Mouse (Mus musculus): ENCODE data around the gene Gm44965. TPM values are rescaled to one million over a fixed set of nuclear protein-coding genes. Genes with fewer than 3 reads are reported as not detected.

The Gm44965 gene
- total RNA-seq (2023) = 2.7 TPM

DNA sequence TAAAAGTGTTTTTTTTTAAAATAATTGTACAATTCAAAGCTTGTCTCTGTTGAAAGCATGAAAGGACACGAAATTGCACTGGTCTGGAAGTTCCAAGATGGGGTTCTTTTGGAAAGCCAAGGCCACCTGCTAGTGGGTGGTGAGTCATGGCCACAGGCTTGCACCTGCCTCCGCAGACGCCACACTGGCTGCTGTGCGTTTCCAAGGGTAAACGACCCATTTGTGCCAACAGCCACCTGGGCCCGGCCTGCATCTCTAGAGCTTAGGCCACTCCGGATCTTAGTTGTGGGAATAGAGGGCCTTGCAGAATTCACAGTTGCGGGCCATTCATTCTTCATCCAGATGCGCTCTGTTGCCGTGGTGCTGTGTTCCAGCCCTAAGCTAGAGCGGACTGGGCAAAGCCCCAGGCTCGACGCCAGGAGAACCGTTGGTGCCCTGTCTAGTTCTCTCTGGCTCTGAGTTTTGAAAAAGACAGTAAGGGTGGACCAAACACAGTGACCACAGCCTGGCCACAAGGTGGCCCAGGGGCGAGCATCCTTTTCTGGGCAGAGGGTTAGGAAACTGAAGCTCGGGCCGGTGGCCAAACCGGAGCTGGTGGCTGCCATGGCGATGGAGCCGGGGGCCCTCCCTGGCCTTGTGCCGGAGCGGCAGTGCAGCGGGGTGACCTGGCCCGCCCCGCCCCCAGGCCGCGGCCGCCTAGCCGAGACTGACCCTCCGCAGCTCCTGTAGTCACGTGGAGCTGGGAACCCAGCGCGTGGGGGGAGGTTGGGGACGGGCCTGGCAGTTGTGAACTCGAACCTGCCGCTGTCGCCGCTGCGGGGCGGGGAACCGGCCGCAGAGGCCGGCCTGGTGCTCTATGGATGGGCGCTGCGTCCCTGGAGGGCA is at the start of gene Gm44965, which contains the start of gene Repin1:
TSS of gene Gm44965 (plus strand) at position 784 of the 885 bp plus-strand sequence.
TSS of gene Repin1 (plus strand) at position 726 of the 885 bp plus-strand sequence.

DNA sequence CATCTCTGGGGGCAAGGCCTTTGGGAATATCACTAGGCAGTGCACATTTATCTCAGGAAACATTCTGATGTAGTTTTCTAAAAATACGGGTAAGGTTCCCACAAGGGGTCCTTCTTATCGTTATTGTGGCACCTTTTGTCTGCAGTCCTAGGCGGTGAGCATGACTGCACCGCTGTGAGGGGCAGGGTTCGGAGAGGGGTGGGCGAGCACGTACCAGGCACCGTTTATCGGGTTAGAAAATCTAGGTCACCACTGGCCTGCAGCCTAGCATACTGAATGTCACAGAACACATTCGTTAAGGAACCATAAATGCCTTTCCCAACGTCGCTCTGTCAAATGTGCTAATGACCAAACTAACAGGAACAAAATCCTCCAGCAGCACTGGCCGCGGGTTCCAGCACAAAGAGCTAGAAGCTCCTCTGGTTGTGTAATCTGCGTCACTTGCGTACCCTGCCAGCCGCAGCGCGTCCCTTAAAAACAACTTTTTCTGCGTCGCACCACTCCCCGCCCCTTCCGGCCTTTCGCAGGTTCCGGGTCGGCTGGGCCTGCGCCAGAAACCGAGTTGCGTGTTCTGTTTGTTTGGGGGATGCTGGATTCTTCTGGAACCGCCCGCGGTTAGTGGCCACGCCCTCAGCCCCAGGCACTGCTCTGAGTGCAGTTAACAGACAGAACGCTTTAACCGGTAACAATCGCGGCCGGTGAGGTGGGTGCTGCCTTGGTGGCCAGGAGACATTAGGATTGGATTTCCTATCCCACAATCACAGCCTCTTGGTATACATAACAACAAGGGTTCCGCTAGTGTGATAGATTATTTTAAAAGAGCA is 39.2 kb upstream of the Gm44965 start, which contains the start of gene Lrrc61:
TSS of gene Lrrc61 (plus strand) at position 517 of the 824 bp plus-strand sequence.

DNA sequence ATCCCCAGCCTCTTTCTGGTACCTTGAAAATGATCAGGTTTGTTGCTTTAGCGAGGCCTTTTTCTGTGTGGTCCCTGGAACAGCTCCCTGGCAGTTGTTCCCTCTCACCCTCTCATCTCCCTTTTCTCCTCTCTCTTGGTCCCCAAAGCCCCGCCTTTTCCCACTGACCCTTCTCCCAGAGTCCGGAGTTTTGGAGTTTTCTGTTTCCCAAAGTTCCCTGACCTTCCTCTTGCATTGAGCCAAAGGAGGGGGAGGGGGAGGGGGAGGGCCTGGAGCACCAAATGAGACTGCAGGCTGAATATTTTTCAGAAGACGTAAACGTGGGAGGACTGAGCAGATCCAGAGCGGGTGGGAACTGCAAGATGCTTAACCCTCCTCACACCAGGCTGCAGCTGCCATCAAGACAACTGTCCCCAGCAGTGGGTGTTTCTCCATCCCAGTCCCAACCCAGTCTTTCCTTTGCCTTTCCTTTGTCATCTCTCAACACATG is 21.1 kb upstream of the Gm44965 start, which contains the start of gene Rarres2:
TSS of gene Rarres2 (minus strand) at position 218 of the 490 bp plus-strand sequence.

DNA sequence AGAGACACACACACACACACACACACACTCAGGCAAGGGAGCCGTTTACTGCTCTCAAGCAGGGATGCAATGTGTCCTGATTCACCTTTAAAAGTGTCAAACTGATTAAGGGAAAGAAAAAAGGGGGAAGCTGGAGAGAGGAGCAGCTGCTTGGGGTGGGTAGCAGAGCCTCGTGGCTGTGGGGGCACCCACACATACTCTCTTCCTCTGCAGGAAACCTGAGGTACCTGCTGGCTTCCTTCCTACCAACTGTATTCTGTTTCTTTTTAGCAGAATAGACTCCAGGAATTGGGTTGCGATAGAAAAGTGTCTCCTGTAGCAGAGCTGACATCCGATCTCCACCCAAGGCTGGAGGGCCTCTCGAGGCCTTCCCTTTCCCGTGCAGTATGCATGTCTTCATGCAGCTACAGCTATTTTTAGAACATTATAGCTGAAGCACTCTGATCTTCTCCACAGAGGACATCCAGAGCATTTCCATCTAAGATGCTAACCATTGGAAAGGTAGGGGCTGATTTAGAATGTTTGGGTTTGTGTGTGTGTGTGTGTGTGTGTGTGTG is 4.5 kb upstream of the Gm44965 start, which contains the start of gene Gm45021:
TSS of gene Gm45021 (plus strand) at position 417 of the 557 bp plus-strand sequence.

DNA sequence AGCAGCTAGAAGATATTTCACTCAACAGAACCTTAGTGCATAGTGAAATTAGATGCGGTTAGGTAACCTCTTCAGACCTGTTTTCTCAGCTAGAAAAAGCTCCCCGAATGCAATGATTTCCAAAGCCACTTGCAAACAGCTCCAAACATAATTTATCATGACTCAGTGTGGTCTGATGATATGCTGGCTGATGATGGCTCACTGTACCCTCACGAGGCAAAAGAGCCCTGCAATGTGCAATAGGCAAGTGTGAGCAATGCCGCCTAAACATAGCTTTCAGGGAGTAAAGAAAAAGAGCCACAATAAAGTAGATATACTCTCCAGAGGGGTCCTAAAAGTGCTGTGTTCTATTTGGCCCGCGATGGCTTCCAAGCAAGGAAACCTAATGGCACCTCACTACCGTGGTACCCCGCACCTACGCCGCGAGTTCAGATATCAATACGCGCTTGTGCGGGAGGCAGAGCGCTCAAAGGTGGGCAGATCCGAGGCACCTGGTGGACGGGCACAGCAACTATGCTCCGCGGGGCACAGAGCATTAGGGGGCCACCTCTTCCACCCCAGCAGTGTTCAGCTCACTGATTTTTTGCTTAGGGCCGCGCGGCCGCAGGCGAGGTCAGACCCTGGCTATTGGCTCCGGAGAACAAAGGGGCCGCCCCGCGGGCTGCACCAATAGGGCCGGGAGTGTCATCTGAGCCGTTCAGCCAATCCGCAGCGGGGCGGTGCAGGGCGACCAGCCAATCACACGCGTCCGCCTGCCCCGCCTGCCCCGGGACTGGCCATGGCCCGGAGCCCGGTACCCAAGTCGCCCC is 7.7 kb downstream of the Gm44965 start, which contains the start of gene Zfp775:
TSS of gene Zfp775 (plus strand) at position 793 of the 809 bp plus-strand sequence.

DNA sequence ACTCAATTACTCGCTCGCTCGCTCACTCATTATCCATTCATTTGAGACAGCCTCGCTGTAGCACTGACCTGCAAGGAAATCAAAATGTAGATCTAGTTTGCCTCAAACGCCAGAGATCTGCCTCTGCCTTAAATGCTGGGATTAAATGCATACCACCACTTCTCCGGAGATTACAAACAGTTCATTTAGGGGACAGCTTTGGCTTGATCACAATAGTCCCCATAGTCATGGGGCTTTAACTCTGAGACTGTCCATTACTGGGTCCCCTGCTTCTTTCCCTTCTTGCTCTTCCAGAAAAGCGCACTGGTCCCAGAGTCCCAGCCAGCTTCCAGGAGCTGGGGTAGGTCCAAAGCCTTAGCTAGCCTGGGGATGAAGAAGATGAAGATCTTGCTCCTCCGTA is 32.7 kb downstream of the Gm44965 start, which contains the start of gene AI854703:
TSS of gene AI854703 (plus strand) at position 301 of the 400 bp plus-strand sequence.

DNA sequence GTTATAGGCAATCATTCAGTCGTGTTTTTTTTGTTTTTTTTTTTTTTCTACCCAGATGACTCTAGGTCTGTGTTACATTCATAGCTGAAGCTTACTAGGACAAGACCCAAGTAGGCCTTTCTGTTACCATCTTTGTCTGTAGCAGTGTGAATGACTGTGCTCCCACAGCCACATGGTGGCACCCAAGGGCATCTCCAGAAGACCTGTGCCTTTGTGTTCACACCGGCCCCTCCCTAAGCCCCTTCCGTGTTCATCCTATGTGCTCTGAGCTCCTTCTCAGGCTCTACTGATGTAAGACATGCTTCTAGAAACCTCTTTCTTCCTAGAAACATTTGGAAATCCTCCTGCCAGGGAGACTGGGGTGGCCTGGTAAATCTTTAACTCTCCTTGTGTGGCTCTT is 53.3 kb downstream of the Gm44965 start, which contains the start of gene Gimap8:
TSS of gene Gimap8 (plus strand) at position 240 of the 400 bp plus-strand sequence.

Other genes starting within 250 kb of the Gm44965 start
- gene Krba1, start 198.4 kb upstream of the Gm44965 start, total RNA-seq (2023) = 46.4 TPM
- 11.4 TPM for gene Zfp467, start 148.1 kb upstream of the Gm44965 start, total RNA-seq (2023)
- 0.21 TPM for gene Sspo, start 145.7 kb upstream of the Gm44965 start, total RNA-seq (2023)
- gene Atp6v0e2, start 56.3 kb upstream of the Gm44965 start, total RNA-seq (2023) = 2.7 TPM
- gene Lrrc61, start 39.1 kb upstream of the Gm44965 start, total RNA-seq (2023) = 46.1 TPM
- 13.6 TPM for gene Rarres2, start 21.2 kb upstream of the Gm44965 start, total RNA-seq (2023)
- gene Gm45021, start 4.3 kb upstream of the Gm44965 start, total RNA-seq (2023) = not detected
- gene Repin1, start 58 bp upstream of the Gm44965 start, total RNA-seq (2023) = 2.5 TPM
- gene Zfp775, start 8.1 kb downstream of the Gm44965 start, total RNA-seq (2023) = 7.6 TPM
- gene AI854703, start 32.8 kb downstream of the Gm44965 start, total RNA-seq (2023) = 1.7 TPM
- gene Gimap8, start 53.3 kb downstream of the Gm44965 start, total RNA-seq (2023) = 136 TPM
- 218 TPM for gene Gimap9, start 82.2 kb downstream of the Gm44965 start, total RNA-seq (2023)
- 370 TPM for gene Gimap4, start 90.6 kb downstream of the Gm44965 start, total RNA-seq (2023)
- 2,141 TPM for gene Gimap6, start 114.3 kb downstream of the Gm44965 start, total RNA-seq (2023)
- gene Gm28053, start 124.7 kb downstream of the Gm44965 start, total RNA-seq (2023) = 19.3 TPM
- 37.7 TPM for gene Gimap7, start 124.7 kb downstream of the Gm44965 start, total RNA-seq (2023)
- 153 TPM for gene Gimap1, start 145.1 kb downstream of the Gm44965 start, total RNA-seq (2023)
- gene Gimap5, start 152.3 kb downstream of the Gm44965 start, total RNA-seq (2023) = 147 TPM
- 591 TPM for gene Gimap3, start 176.9 kb downstream of the Gm44965 start, total RNA-seq (2023)
- 6.3 TPM for gene Tmem176a, start 247.0 kb downstream of the Gm44965 start, total RNA-seq (2023)
- gene Tmem176b, start 247.6 kb downstream of the Gm44965 start, total RNA-seq (2023) = 10.0 TPM